Mouse (Mus musculus) testis, adult 2 months (tissue): ENCODE measurements at regions not wholly inside any gene's neighbourhood (a gene's known extent, or its start where the extent isn't known, plus 50 kb on each side); places are given as distances from the start of the nearest gene placed in this dataset.

ENCODE experiments used
- H3K27ac ChIP-seq: fragments of 200-500 bp; 2 replicates; pipeline ENCODE4 v1.5.1; 2012; ENCODE audit warnings: low read depth, low read length; ENCODE audit not compliant: control insufficient read depth, insufficient read depth
- H3K27me3 ChIP-seq: fragments of 200-500 bp; 2 replicates; pipeline ENCODE4 v1.6.1; 2012; ENCODE audit warnings: mild to moderate bottlenecking, low read length, moderate library complexity; ENCODE audit not compliant: control insufficient read depth, insufficient read depth
- H3K36me3 ChIP-seq: fragments of 200-500 bp; 2 replicates; pipeline ENCODE4 v1.6.1; 2012; ENCODE audit warnings: mild to moderate bottlenecking, low read length; ENCODE audit not compliant: control insufficient read depth, insufficient read depth
- H3K4me1 ChIP-seq: fragments of 200-500 bp; 2 replicates; pipeline ENCODE4 v1.6.1; 2012; ENCODE audit warnings: low read length; ENCODE audit not compliant: control insufficient read depth, insufficient read depth
- H3K4me3 ChIP-seq: fragments of 200-500 bp; 2 replicates; pipeline ENCODE4 v1.5.1; 2012; ENCODE audit warnings: low read depth, mild to moderate bottlenecking, low read length, moderate library complexity, mixed read lengths; ENCODE audit not compliant: control insufficient read depth
- CTCF ChIP-seq: fragments of 200-500 bp; IDR thresholded peaks from 2 replicates; pipeline ENCODE4 v1.5.1; 2012; ENCODE audit warnings: low read depth, mild to moderate bottlenecking, inconsistent platforms, low read length, moderate library complexity; ENCODE audit not compliant: control insufficient read depth, insufficient read depth, insufficient replicate concordance
- POLR2A ChIP-seq: fragments of 200-500 bp; IDR thresholded peaks from 2 replicates; pipeline ENCODE4 v1.6.1; 2012; ENCODE audit warnings: low read depth, mild to moderate bottlenecking, inconsistent platforms, low read length, moderate library complexity; ENCODE audit not compliant: control insufficient read depth

DNA sequence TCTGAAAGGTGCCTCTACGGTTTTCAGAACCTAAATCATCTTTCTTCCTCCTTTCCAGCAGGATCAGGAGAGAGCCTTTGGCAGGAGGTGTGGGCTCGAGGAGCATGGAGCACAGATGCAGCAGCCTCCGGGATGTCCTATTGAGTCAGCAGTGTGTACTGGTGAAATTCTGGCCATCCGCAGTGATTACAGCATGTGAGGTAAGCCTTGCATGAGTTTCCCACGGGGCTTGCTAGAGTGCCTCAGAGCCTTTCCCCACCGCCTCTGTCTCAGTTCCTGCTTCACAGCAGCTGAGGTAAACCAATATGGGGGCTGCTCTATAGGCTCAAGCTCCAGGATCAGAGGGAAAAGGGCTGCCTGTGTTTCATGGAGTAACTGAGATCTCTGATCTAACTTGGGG, 143.6 kb upstream of the Cdh13 start:
- H3K4me3 ChIP-seq = no peak overlapping the region
- no peaks in the 10 kb centered on the region for H3K36me3 ChIP-seq
- no peaks in the 10 kb centered on the region for H3K4me1 ChIP-seq
- no peak overlapping the region for H3K27ac ChIP-seq
- no peak for TF ChIP-seq POLR2A
- TF ChIP-seq CTCF = no peak
- no peaks in the 10 kb centered on the region for H3K27me3 ChIP-seq

DNA sequence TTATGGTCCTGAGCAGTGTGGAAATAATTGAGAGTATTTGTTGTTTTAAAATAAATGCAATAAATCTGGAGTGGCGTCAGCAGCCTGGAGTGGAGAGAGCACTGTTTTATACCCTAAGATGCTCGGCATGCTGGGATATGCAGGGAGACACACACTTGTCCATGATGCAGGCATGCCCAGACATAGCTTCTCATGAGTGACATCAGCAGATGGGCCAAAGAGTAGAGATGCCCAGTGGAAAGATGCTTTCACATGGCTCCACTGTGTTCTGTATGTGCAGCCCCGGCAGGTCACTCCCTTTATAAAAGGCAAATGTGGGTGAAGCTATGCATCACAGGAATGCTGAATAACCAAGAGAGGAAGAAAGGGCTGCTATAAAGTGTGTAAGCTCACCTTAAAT, 145.7 kb upstream of the Cdh13 start:
- Histone ChIP-seq H3K4me3 (no peak overlapping the region), H3K36me3 (no peaks in the 10 kb centered on the region), H3K27me3 (no peaks in the 10 kb centered on the region), H3K27ac (no peak overlapping the region), H3K4me1 (no peaks in the 10 kb centered on the region)
- TF ChIP-seq POLR2A (no peak), CTCF (no peak)

DNA sequence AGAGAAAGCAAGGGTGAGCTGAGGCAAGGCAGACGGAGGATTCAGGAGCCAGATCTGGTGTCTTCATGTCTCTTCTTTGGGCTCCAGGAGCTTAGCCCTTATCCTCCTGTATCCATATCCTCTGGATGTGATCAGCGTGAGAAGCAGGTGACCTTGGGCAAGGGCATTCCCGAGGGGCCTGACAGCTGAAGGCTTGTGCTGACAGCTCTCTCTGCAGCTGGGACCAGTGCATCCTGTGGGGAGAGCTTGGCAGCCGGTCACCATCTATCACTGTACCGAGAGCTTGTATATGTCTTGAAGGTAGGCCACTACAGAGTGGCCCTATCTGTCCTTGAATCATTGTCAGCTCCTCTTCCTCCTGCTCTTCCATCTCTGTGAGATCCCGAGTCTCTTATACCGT, 158.5 kb upstream of the Cdh13 start:
- H3K27ac ChIP-seq = no peak overlapping the region
- no peaks in the 10 kb centered on the region for H3K27me3 ChIP-seq

DNA sequence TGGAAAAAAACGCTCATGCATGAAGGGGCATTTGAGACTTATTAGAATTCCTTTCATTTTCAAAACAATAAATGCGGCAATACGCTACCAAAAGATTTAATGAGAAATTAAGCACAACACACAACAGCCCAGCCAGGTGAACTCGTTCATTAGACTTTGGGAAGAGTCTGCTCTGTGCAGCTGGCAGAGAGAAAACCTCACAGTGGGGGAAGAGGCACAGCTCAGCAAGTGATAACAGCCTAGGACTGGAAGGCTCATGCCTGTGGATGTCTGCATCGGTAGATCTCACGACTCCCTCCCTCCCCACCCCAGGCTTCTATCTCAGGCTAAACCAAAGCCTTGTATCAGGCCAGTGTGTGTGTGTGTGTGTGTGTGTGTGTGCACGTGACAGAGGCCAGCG, 169.3 kb upstream of the Cdh13 start:
- no peaks in the 10 kb centered on the region for H3K27me3 ChIP-seq
- TF ChIP-seq POLR2A = no peak
- TF ChIP-seq CTCF = no peak
- no peaks in the 10 kb centered on the region for H3K36me3 ChIP-seq
- H3K27ac ChIP-seq = no peak overlapping the region
- no peaks in the 10 kb centered on the region for H3K4me1 ChIP-seq
- no peak overlapping the region for H3K4me3 ChIP-seq

More for the DNA sequence above, 158.5 kb upstream of the Cdh13 start:
- TF ChIP-seq POLR2A = no peak
- TF ChIP-seq CTCF = no peak
- H3K36me3 ChIP-seq = no peaks in the 10 kb centered on the region
- no peaks in the 10 kb centered on the region for H3K4me1 ChIP-seq
- H3K4me3 ChIP-seq = no peak overlapping the region

DNA sequence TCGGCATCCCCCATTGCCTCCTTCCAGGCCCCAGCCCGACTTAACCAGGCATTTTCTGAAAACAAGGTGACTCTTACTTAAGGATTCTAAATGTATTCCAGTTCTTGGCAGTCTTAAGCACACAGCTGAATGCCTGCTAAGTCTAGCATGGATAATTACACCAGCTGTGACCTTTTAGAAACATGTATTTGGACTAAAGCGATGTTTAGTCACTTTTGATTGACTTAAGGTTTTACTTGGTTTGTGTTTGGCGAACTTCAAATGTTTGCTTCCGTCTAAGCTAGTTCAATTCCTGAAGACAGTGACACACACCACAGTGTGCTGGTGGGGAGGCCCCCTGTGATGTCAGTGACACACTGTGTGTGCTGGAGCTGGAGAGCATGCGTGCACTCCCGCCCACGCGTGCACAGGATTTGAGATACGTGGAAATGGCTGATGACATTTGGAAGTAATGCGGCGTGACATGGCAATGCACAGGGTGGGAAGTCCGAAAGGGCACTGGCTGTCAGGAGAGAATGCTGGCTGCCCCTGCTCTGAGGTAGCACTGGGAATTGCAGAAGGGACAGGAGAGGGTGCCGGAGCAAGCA, 179.0 kb upstream of the Cdh13 start:
- Histone ChIP-seq H3K36me3 (no peaks in the 10 kb centered on the region), H3K27ac (no peak overlapping the region), H3K4me1 (no peaks in the 10 kb centered on the region), H3K4me3 (no peak overlapping the region), H3K27me3 (no peaks in the 10 kb centered on the region)
- TF ChIP-seq CTCF = no peak
- no peak for TF ChIP-seq POLR2A

DNA sequence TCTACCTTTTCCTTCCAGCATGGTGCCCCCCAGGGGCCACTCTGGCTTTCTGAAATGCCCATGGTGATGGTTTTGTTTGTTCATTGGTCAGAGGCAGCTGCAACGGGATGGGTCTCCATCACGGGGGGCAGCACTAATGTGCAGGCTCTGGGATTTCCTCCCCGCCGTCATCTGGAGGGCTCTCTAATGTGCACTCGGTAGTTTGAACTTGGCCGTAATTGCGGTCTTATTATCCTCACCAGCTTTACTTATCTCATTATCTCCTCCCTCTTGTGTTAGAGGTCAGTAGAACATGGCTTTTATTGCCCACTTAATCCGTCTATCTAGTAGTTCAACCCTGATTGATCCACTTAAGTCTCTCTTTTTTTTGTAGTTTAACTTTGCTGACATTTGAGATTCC, 182.2 kb upstream of the Cdh13 start:
- H3K27me3 ChIP-seq = no peaks in the 10 kb centered on the region
- no peaks in the 10 kb centered on the region for H3K4me1 ChIP-seq
- TF ChIP-seq POLR2A = no peak
- no peak for TF ChIP-seq CTCF
- no peak overlapping the region for H3K27ac ChIP-seq
- no peaks in the 10 kb centered on the region for H3K36me3 ChIP-seq
- no peak overlapping the region for H3K4me3 ChIP-seq

DNA sequence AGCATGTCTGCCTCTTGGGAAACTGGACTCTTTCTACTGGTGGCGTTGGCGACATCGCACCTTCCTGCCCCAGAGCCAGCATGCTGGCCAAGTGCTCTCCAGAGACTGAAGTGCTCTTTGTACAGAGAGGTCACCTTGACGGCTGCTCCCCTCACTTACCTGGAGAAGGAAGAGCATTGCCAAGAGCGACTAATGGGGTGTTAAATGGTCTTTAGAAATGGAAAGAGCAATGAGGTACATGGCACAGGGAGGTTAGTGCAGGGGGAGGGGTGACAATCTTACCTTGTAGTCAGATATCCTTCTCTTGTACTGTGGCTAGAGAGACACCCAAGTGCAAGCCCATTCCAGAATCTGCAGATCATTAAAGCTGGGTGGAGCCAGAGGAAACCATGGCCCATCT, 220.8 kb upstream of the Cdh13 start:
- Histone ChIP-seq H3K4me3 (no peak overlapping the region), H3K27me3 (no peaks in the 10 kb centered on the region), H3K4me1 (no peaks in the 10 kb centered on the region), H3K36me3 (no peaks in the 10 kb centered on the region), H3K27ac (no peak overlapping the region)
- TF ChIP-seq CTCF (no peak), POLR2A (no peak)

DNA sequence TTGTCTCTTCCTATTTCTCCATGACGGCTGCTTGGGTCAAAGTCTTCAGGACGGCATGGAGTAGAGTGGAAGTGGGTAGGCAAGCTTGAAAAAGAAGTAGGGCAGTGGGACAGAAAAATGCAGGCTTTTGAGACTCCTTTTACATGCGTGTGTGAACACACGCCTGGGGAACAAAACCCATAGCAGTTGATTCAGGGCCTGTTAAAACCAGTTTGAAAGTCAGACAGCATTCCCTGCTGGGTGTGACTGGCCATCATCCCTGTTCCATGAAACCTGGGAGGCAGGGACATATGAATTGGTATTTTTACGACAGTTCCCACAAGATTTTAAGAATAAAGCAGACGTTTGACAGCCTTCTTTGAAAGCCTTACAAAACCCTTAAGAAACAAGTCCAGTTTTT, 226.8 kb upstream of the Cdh13 start:
- Histone ChIP-seq H3K27ac (no peak overlapping the region), H3K36me3 (no peaks in the 10 kb centered on the region), H3K4me3 (no peak overlapping the region), H3K27me3 (no peaks in the 10 kb centered on the region), H3K4me1 (no peaks in the 10 kb centered on the region)
- TF ChIP-seq POLR2A (no peak), CTCF (no peak)
